Mouse (Mus musculus) embryonic fibroblast, embryonic 13.5 days (primary cell): Measurements from ENCODE around the gene Aloxe3.

ENCODE experiments used
- CTCF ChIP-seq: IDR thresholded peaks from 2 replicates; pipeline ENCODE4 v1.5.1; 2011; ENCODE audit warnings: mild to moderate bottlenecking, control low read depth, low read length, moderate library complexity, borderline replicate concordance; ENCODE audit not compliant: insufficient read depth
- POLR2A ChIP-seq: IDR thresholded peaks from 2 replicates; pipeline ENCODE4 v1.6.1; 2011; ENCODE audit warnings: low read depth, mild to moderate bottlenecking, control low read depth, low read length, moderate library complexity

DNA sequence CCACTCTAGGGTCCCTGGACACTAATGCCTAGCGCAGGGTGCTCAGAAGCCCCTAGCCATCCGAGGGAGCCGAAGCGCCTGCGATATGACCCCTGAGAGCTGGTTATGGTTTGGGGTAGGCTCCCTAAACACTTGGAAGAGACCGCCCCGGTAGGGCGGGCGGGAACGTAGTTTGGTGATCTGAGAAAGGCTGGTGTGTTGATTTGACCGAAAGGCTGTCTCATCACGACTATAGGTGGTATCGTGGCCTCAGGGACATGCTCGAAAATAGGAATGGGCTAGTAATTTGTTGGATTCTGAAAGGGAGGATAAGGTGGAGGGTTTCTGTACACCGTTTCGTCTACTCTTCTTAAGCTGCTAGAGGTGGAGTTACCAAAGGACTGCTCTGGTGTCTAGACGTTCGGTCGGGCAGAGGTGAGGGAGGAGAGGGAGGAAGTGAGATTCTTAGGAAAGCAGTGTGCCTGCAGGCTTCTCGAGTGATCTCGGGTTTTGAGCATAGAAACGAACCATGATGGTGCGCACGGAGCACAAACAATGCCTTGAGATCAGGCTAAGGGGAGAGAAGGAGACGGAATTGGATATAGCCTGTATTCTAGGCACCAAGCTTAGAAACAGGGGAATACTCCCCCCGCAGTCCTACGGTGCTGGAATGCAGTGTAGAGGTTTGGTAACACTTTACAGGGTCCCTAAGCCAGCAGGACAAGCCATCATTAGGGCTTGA lies 30.0 kb upstream of the Aloxe3 start:
- TF ChIP-seq POLR2A (no peak), CTCF (no peak)
